Mouse (Mus musculus): ENCODE measurements around the gene Samd4b.
A peak's percentile ranks its signal among the peaks of the same experiment; 100 is the strongest.
"Not testable (repeated sequence)": the region's sequence is repeated elsewhere in the genome, so short reads cannot be mapped to it uniquely, and the experiment has no call there.

The Samd4b gene

DNA sequence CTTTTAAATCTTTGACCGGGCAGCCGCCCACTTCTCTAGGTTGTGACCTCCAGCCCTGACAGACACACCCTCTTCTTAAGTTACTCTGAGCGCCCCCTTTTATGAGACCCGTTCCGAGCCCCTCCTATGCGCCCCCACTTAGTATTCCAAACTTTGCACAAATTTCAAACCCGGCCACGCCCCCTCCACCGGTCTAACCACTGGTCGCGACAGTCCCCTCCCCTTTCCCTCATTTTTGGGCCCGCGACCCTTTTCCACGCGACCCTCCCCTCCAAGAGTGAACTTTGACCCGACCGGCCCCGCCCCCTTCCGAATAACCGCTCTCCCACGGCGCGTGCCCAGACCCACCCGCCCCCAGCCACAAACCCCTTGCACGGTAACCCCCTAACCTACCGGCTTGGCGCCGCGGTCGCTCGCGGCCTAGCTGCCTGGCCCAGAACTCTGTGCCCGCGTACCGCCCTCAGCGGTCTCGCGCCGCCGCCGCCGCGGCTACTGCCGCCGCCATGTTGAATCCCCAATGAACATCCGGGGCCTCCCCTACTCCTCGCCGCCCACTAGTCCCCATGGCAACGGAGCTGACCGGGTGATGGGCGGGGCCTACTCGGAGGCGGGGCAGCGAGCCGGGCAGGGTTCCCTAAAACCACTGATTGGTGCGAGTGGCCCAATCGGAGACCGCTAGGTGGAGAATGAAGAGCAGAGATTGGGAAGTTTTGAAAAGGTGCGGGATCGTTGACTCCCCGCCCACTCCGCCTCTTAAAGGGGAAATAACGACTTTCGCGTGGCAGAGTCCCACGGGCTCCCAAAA, at the start of gene Samd4b, which contains the start of gene Pak4:
Gene Samd4b (minus strand): TSS at position 503 of the 805 bp plus-strand sequence.
Gene Pak4 (minus strand): TSS at position 544 of the 805 bp plus-strand sequence.
- peak; percentile 90 for ATAC-seq (ENCODE audit: insufficient number of reproducible peaks, low FRiP score, low TSS enrichment)

- ATAC-seq (ENCODE audit: insufficient number of reproducible peaks, low FRiP score, low TSS enrichment) = no peak
Observed at GRCm38 (mm10) chr7:28647016-28647415, 49.1 kb upstream of the Samd4b start.

DNA sequence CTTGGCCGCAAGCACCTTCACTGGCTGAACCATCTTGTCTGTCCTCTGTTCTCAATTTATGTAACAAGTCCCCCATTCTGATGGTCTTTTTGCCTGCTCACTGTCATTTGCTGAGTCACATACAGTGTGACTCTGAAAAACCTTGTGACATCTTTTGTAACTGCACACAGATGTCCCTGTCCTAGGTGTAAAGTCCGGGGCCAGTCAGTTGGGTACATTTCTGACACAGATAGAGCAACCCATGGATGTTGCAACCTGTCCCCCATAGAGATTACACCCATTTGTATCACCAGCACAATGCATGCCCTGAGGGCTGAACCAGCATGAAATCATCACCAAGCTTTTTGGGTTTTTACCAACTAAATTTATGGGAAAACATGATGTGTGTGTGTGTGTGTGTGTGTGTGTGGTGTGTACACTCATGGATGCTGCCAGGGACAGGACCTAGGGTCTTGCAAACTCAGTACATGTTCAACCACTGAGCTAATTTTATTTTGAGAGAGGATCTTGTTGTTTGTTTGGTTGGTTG, 48.1 kb upstream of the Samd4b start:
- ATAC-seq (ENCODE audit: insufficient number of reproducible peaks, low FRiP score, low TSS enrichment) = no peak

DNA sequence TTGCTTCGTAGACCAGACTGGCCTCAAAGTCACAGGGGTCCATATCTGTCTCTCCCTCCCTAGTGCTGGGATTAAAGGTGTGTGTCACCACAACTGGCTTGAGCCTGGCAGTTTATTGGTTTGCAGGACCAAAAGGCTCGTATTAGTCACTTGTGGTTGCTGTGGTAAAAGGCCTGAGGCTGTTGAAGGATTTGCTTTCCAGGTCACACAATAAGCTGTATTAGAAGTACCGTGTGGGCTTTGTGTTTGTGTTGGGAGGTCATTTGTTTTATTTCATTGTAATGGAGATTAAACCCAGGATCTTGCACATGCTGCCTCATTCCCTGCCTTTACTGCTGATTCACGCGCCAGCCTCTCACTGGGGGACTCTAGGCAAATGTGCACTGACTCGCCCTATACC, 47.4 kb upstream of the Samd4b start:
- ATAC-seq (ENCODE audit: insufficient number of reproducible peaks, low FRiP score, low TSS enrichment) = no peak

DNA sequence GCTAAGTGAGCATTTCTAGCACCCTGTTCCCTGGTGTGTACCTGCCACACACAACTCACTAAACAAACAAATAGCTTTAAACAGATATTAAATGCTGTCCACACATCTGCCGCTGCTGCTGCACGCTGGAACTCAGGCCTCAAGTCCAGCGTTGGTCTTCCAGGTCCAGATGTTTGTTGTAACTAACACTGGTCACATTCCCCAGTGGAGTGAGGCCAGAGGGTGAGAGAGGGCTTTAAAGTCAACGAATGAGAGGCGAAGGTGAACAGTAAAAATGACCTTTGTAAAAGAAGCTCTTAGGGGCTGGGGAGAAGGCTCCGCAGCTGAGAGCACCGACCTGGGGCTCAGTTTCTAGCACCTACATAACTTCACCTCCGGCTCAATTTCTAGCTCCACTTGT, 43.6 kb upstream of the Samd4b start:
- no peak for ATAC-seq (ENCODE audit: insufficient number of reproducible peaks, low FRiP score, low TSS enrichment)

DNA sequence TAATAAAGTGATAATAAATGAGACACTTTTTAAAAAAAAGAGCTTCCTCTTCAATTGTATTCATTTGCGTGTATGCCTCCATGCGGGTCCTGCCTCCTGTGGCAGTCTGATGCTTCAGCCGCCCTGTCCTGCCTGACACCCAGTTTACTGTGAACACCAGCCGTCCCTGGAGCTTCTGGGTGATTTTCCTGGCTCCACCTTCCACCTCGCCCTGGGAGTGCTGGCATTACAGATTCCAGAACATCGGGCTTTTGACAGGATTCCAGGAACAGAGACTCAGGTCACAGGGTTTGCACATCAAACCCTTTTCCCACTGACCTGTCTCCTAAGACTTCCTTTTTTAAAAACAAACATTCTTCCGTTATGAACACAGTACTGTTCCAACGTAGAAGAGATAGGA, 39.6 kb upstream of the Samd4b start:
- no peak for ATAC-seq (ENCODE audit: insufficient number of reproducible peaks, low FRiP score, low TSS enrichment)

- ATAC-seq (ENCODE audit: insufficient number of reproducible peaks, low FRiP score, low TSS enrichment) = no peak
Observed at GRCm38 (mm10) chr7:28634128-28634527, 36.2 kb upstream of the Samd4b start.

GRCm38 (mm10) chr7:28631073-28631472, 33.1 kb upstream of the Samd4b start, which contains the start of gene Acp7:
Acp7 (minus strand) TSS chr7:28631332.
- ATAC-seq (ENCODE audit: insufficient number of reproducible peaks, low FRiP score, low TSS enrichment) = no peak

GRCm38 (mm10) chr7:28624791-28625190, 26.8 kb upstream of the Samd4b start:
- ATAC-seq (ENCODE audit: insufficient number of reproducible peaks, low FRiP score, low TSS enrichment) = no peak

DNA sequence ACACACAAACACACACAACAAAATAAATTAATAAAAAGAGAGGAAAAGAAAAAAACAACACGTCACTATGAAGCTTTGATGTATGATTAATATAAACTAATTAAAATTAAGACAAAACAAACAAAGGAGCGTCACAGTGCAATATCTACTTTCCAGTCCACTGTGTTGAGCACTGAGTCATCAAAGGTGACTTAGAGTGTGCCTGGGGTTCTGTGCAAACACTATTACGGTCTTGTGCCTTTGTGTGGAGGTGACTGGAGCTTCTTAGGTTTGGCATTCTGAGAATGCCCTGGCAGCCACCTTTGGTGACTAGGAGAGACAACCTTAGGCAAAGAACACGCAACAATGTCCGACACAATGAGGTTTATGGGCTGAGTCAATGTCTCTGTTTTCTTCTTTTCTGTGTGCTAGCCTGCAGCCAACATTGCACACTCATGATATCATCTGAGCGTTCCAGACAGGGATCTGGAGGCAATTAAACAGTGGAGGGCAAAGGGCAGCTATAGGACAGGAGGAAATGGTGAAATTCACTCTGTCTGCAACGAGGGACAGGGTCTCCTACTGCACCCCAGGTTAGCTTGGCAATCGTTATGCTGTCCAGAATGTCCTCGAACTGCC, 21.3 kb upstream of the Samd4b start:
- ATAC-seq (ENCODE audit: insufficient number of reproducible peaks, low FRiP score, low TSS enrichment) = no peak

DNA sequence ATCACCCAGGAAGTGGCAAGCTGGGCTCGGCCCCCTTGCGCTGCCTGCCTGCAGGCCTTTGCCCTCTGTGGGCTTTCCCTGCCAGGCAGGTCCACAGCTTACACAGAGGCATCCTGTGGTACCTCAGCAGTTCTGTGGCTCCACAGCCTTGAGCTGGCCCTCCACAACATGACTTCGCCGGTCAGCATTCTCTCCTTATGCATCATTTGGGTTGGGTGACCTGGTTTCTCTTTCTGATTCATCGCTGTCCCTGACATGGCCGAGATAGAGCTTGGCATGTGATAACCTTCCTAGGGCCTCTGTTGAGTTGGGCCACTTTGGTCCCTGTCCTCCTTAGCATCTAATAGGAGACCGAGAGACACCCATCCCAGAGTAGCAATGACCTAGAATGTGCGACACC, 8.0 kb upstream of the Samd4b start:
- ATAC-seq (ENCODE audit: insufficient number of reproducible peaks, low FRiP score, low TSS enrichment) = no peak

DNA sequence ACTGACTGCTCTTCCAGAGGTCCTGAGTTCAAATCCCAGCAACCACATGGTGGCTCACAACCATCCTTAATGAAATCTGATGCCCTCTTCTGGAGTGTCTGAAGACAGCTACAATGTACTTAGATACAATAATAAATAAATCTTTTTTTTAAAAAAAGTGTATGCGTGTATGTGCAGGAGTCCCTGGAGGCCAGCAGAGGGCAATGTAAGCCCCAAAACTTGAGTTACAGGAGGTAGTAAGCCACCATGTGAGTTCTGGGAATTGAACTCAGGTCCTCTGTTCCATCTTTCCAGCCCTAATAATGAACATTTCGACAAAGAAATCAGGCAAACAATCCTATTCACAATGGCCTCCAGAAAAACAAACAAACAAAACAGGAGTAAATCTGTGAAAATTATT, 5.8 kb upstream of the Samd4b start:
- not testable (repeated sequence) for ATAC-seq (ENCODE audit: insufficient number of reproducible peaks, low FRiP score, low TSS enrichment)

DNA sequence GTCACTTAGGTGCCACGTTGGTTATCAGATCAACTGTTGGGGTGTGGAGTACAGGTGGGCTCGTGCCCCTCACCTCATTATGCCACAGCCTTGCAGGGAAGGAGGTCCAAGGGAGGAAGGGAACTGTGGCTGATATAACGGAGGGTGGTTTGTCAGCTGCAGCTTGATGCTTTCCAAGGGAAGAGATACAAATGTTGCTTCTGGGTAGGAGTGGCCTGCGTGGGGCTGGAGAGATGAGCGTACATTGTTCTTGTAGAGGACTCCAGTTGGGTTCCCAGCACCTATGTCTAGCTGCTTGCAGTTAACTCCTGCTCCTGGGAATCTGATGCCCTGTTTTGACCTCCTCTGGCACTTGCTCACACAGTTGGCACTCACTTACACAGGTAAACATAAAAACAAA, 5.2 kb upstream of the Samd4b start:
- ATAC-seq (ENCODE audit: insufficient number of reproducible peaks, low FRiP score, low TSS enrichment) = no peak

DNA sequence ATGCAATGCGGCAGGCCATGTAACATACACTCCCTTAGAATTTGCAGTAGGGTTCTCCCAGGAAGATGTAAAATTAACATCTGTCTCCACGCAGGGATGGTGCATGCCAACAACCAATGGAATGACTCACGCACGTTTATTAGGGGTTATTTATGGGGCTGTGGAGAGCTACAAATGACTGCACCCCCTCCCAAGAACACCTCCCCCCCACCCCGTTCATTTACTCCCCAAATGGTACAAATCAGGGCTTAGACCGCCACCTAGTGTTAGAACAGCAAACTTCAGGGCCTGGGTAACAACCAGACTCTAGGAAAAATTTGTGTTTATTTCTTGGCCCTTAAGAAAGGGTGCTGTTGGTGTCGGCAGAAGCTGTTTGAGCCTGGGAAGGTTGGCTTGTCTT, 3.7 kb upstream of the Samd4b start:
- no peak for ATAC-seq (ENCODE audit: insufficient number of reproducible peaks, low FRiP score, low TSS enrichment)

DNA sequence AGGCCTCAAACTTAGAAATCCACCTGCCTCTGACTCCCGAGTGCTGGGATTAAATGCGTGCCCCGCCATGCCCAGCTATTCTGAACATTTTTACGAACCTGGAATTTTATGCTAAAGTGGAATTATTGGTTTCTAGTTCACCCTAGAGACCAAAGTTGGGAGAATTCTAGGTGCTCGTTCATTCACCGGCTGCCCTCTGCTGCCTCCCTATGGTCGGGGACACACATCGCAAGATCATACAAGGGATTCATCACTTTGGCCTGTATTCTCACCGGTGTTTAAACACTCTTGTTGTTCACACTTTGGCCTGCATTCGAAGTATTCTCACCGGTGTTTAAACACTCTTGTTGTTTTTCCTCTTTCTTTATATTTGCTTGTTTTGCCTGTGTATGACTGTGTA, 3.1 kb upstream of the Samd4b start:
- ATAC-seq (ENCODE audit: insufficient number of reproducible peaks, low FRiP score, low TSS enrichment) = no peak

GRCm38 (mm10) chr7:28598951-28599350, 1.0 kb upstream of the Samd4b start:
- ATAC-seq (ENCODE audit: insufficient number of reproducible peaks, low FRiP score, low TSS enrichment) = no peak

DNA sequence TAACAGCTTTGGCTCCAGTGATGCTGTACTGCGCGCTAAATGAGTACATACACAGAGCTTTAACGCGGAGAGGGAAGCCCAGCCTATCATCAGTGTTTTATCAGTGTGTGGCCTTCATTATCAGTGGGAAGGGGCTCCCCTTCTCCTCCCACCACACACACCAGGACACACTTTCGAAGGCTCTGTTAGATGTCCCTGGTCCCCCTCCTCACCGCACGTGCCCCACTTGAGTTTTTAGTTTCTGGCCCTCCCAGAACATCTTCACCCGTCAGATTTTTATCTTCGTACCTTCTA, 720 bp downstream of the Samd4b start:
- ATAC-seq (ENCODE audit: insufficient number of reproducible peaks, low FRiP score, low TSS enrichment) = no peak

- no peak for ATAC-seq (ENCODE audit: insufficient number of reproducible peaks, low FRiP score, low TSS enrichment)
Observed at GRCm38 (mm10) chr7:28596436-28597276, 1.3 kb downstream of the Samd4b start.

DNA sequence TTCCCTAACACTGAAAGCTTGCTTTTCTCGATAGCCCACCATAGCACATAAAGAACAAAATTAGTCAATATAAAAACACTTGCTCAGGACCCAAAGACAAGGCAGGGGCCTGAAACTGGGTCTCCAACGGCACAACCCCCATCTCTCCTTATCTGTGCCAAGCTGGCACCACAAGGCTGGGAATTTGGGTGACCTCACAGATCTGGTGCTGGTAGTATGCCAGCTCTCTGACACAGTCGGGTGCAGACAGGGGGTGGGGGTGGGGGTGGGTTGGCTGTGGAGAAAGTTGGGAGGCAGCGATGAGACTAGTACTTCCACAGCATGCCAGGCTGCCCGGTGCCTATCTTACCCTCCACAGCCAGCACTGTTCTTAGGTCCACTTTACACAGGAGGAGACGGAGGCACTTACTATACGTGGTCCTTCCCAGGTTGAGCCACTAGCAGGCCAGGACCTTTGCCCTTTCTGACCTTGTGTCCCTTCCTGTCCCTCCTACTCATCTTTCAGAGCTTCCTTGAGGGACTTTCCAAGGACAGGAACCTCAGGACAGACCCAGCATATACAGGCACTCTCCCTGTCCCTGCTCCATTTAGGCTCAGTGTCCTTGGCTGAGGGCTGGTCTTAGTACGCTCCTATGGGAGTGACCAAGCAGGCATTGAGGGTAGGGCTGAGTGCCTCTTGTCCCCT, 2.1 kb downstream of the Samd4b start:
- no peak for ATAC-seq (ENCODE audit: insufficient number of reproducible peaks, low FRiP score, low TSS enrichment)
